In genomic region chr14:118180711-118181177, GRCm38 (mm10) we compare ENCODE assay signal across 8 mouse cellular contexts. TPM values are rescaled to one million over a fixed set of nuclear protein-coding genes. Genes with fewer than 3 reads are reported as not detected.
DNase-seq lines count a peak whose midpoint lies in the region; ATAC-seq and TF ChIP-seq lines count a peak whose summit lies in the region.

No protein-coding gene starts in this region.

- peaks cover 4 to 7% of the 10 kb centered on the region in 2 experiments; a peak in 3 of 4 replicates for H3K4me1 ChIP-seq in ES-E14 (ENCODE audit: control insufficient read depth in 2 of 2, insufficient read depth in 2 of 2, low read length in 2 of 2, poor library complexity in 1 of 2)
- H3K4me1 ChIP-seq in embryonic facial prominence, embryonic 14.5 days (ENCODE audit: control insufficient read depth, insufficient read depth, low read length), result no peaks in the 10 kb centered on the region
- no peaks in the 10 kb centered on the region for H3K4me1 ChIP-seq in heart, embryonic 15.5 days (replicated peaks)
- H3K4me1 ChIP-seq in lung, embryonic 15.5 days, result peaks cover 3% of the 10 kb centered on the region; the same call in 1 of the 2 replicates
- no peaks in the 10 kb centered on the region for H3K4me1 ChIP-seq in olfactory bulb, adult 2 months (ENCODE audit: control insufficient read depth, insufficient read depth, low read length)

- no peaks in the 10 kb centered on the region for H3K9me3 ChIP-seq in ES-E14 (ENCODE audit: control insufficient read depth, insufficient read depth, low read depth, low read length)
- no peaks in the 10 kb centered on the region for H3K9me3 ChIP-seq in embryonic facial prominence, embryonic 14.5 days (ENCODE audit: control insufficient read depth, low read length)
- no peaks in the 10 kb centered on the region for H3K9me3 ChIP-seq in heart, embryonic 15.5 days (replicated peaks)
- no peaks in the 10 kb centered on the region for H3K9me3 ChIP-seq in lung, embryonic 15.5 days

- TF ChIP-seq POLR2A in olfactory bulb, adult 2 months (IDR thresholded peaks at IDR 0.05; ENCODE audit: insufficient read depth, low read depth, low read length), result no peak

- no peaks in the 10 kb centered on the region for H3K27me3 ChIP-seq in embryonic facial prominence, embryonic 14.5 days (replicated peaks; ENCODE audit: control insufficient read depth, insufficient read depth, low read length)
- H3K27me3 ChIP-seq in heart, embryonic 15.5 days, result no peaks in the 10 kb centered on the region
- H3K27me3 ChIP-seq in lung, embryonic 15.5 days, result no peaks in the 10 kb centered on the region

- no peak overlapping the region; the same call in 1 of the 2 replicates for H3K9ac ChIP-seq in ES-E14 (ENCODE audit: insufficient read depth, low read depth, low read length, poor library complexity, severe bottlenecking)
- H3K9ac ChIP-seq in embryonic facial prominence, embryonic 14.5 days (ENCODE audit: low read depth, low read length), result peak overlapping the region; percentile 67
- H3K9ac ChIP-seq in heart, embryonic 15.5 days, result peak overlapping the region; percentile 63
- peak overlapping the region; percentile 34; the same call in 1 of the 2 replicates for H3K9ac ChIP-seq in lung, embryonic 15.5 days

- in situ Hi-C loops in ES-E14 (cut with MboI; ENCODE audit: low sequenced_read_pairs in 2 of 2, unreplicated experiment in 2 of 2), result no loop called here

- no peaks in the 10 kb centered on the region for H3K36me3 ChIP-seq in ES-E14 (ENCODE audit: control insufficient read depth, insufficient read depth, low read length, poor library complexity, severe bottlenecking)
- H3K36me3 ChIP-seq in embryonic facial prominence, embryonic 14.5 days (ENCODE audit: control insufficient read depth, insufficient read depth, low read length), result no peaks in the 10 kb centered on the region
- H3K36me3 ChIP-seq in heart, embryonic 15.5 days, result no peaks in the 10 kb centered on the region
- H3K36me3 ChIP-seq in lung, embryonic 15.5 days, result no peaks in the 10 kb centered on the region

- no peak for TF ChIP-seq CTCF in olfactory bulb, adult 2 months (IDR thresholded peaks at IDR 0.05; ENCODE audit: insufficient read depth, low read depth, low read length)

- no peak overlapping the region; the same call in 1 of the 2 replicates for H3K27ac ChIP-seq in ES-E14 (ENCODE audit: insufficient read depth, low read depth, low read length, poor library complexity, severe bottlenecking)
- H3K27ac ChIP-seq in embryonic facial prominence, embryonic 14.5 days (replicated peaks; ENCODE audit: low read depth, low read length), result peak overlapping the region; percentile 76
- H3K27ac ChIP-seq in heart, embryonic 15.5 days, result peak overlapping the region; percentile 81
- peak overlapping the region; percentile 79 for H3K27ac ChIP-seq in lung, embryonic 15.5 days
- no peak overlapping the region for H3K27ac ChIP-seq in olfactory bulb, adult 2 months (ENCODE audit: insufficient read depth, low read depth, low read length)

- peak overlapping the region; percentile 69 for H3K4me2 ChIP-seq in embryonic facial prominence, embryonic 14.5 days (ENCODE audit: low read depth, low read length)
- H3K4me2 ChIP-seq in heart, embryonic 15.5 days, result peak overlapping the region; percentile 74
- H3K4me2 ChIP-seq in lung, embryonic 15.5 days, result peak overlapping the region; percentile 83

- DNase-seq in ES-E14 (ENCODE audit: low read depth, low spot score), result no peak
- DNase-seq in adrenal gland, postnatal 25 days, result peak; percentile 50
- peak; percentile 77 for DNase-seq in embryonic facial prominence, embryonic 14.5 days (ENCODE audit: low spot score)
- DNase-seq in kidney, postnatal 14 days, result peak; percentile 61
- DNase-seq in urinary bladder, postnatal 4 days (ENCODE audit: low spot score in 2 of 2), result no peak

- 4% methylated on average over 10 of the region's 10 CpGs for WGBS in embryonic facial prominence, embryonic 14.5 days
- 5% methylated on average over 10 of the region's 10 CpGs for WGBS in heart, embryonic 15.5 days
- 3% methylated on average over 10 of the region's 10 CpGs for WGBS in lung, embryonic 15.5 days
- 14% methylated on average over 10 of the region's 10 CpGs for WGBS in olfactory bulb, adult 2 months

- ATAC-seq in embryonic facial prominence, embryonic 14.5 days (ENCODE audit: low read depth), result peak; percentile 77
- ATAC-seq in heart, embryonic 15.5 days (replicated peaks; ENCODE audit: insufficient number of reproducible peaks, insufficient read depth, low FRiP score, low read depth), result peak; percentile 78
- peak; percentile 76; the same call in 1 of the 2 replicates for ATAC-seq in lung, embryonic 15.5 days (ENCODE audit: borderline replicate concordance, extremely low read depth, low FRiP score, low TSS enrichment)

- peak overlapping the region; percentile 58 to 62; a peak in 3 of 4 replicates for H3K4me3 ChIP-seq in ES-E14 (ENCODE audit: insufficient read depth in 1 of 2, low read depth in 1 of 2, low read length in 2 of 2, poor library complexity in 1 of 2, severe bottlenecking in 1 of 2)
- H3K4me3 ChIP-seq in embryonic facial prominence, embryonic 14.5 days (ENCODE audit: low read depth, low read length), result peak overlapping the region; percentile 51
- H3K4me3 ChIP-seq in heart, embryonic 15.5 days, result peak overlapping the region; percentile 66
- peak overlapping the region; percentile 51 for H3K4me3 ChIP-seq in lung, embryonic 15.5 days
- peak overlapping the region; percentile 47 for H3K4me3 ChIP-seq in olfactory bulb, adult 2 months (ENCODE audit: insufficient read depth, low read depth, low read length)

TF ChIP-seq in ES-E14, 5 proteins besides CTCF, POLR2A, EP300 and RAD21:
- no peak for TF ChIP-seq ZC3H11A (IDR thresholded peaks at IDR 0.05; ENCODE audit: borderline replicate concordance, low read depth, low read length)
- no peak for TF ChIP-seq CHD2 (IDR thresholded peaks at IDR 0.05; ENCODE audit: low read depth, low read length)
- no peak for TF ChIP-seq ZNF384 (IDR thresholded peaks at IDR 0.05; ENCODE audit: low read depth, low read length)
- no peak for TF ChIP-seq MAFK (IDR thresholded peaks at IDR 0.05; ENCODE audit: insufficient read depth, low read depth, low read length)
- no peak for TF ChIP-seq HCFC1 (IDR thresholded peaks at IDR 0.05; ENCODE audit: borderline replicate concordance, insufficient read depth, low read length)

RNA-seq across cellular contexts. Expression of gene Gpr180, which starts 43.8 kb away (rescaled TPM):
- 18.2 and 33.7 TPM in 2 replicates for total RNA-seq in ES-E14 (2012; rRNA removed)
- 25.0 and 29.5 TPM in 2 replicates for total RNA-seq in adrenal gland, postnatal 25 days (2021)
- polyA plus RNA-seq in embryonic facial prominence, embryonic 14.5 days (2014; fragmentation: Nextera tagmentation; extraction: Ambion mirVana), result 91.1 and 92.9 TPM in 2 replicates
- 35.8 and 43.7 TPM in 2 replicates for polyA plus RNA-seq in heart, embryonic 15.5 days (2015; fragmentation: Nextera tagmentation; extraction: Ambion mirVana)
- polyA plus RNA-seq in lung, embryonic 15.5 days (2015; fragmentation: Nextera tagmentation; extraction: Ambion mirVana), result 60.6 and 60.8 TPM in 2 replicates
- polyA plus RNA-seq in olfactory bulb, adult 2 months (2012; ENCODE audit: insufficient read depth, insufficient read length, low replicate concordance, missing spikeins), result not detected in 2 replicates

RNA-seq across cellular contexts. Expression of gene Tgds, which starts 48.2 kb away (rescaled TPM):
- 3.4 and 5.0 TPM in 2 replicates for total RNA-seq in ES-E14 (2012; rRNA removed)
- total RNA-seq in adrenal gland, postnatal 25 days (2021), result 22.2 and 26.8 TPM in 2 replicates
- polyA plus RNA-seq in embryonic facial prominence, embryonic 14.5 days (2014; fragmentation: Nextera tagmentation; extraction: Ambion mirVana), result 38.3 and 42.0 TPM in 2 replicates
- 25.7 and 25.8 TPM in 2 replicates for polyA plus RNA-seq in heart, embryonic 15.5 days (2015; fragmentation: Nextera tagmentation; extraction: Ambion mirVana)
- 35.5 and 35.7 TPM in 2 replicates for polyA plus RNA-seq in lung, embryonic 15.5 days (2015; fragmentation: Nextera tagmentation; extraction: Ambion mirVana)
- polyA plus RNA-seq in olfactory bulb, adult 2 months (2012; ENCODE audit: insufficient read depth, insufficient read length, low replicate concordance, missing spikeins), result not detected in 2 replicates

RNA-seq across cellular contexts. Expression of gene Sox21, which starts 56.1 kb away (rescaled TPM):
- total RNA-seq in ES-E14 (2012; rRNA removed), result 0.94 and 1.8 TPM in 2 replicates
- total RNA-seq in adrenal gland, postnatal 25 days (2021), result not detected in 2 replicates
- 2.2 and 2.7 TPM in 2 replicates for polyA plus RNA-seq in embryonic facial prominence, embryonic 14.5 days (2014; fragmentation: Nextera tagmentation; extraction: Ambion mirVana)
- polyA plus RNA-seq in heart, embryonic 15.5 days (2015; fragmentation: Nextera tagmentation; extraction: Ambion mirVana), result 0.27 TPM in 1 of 2 replicates, not detected in the other
- 0.72 and 0.96 TPM in 2 replicates for polyA plus RNA-seq in lung, embryonic 15.5 days (2015; fragmentation: Nextera tagmentation; extraction: Ambion mirVana)
- polyA plus RNA-seq in olfactory bulb, adult 2 months (2012; ENCODE audit: insufficient read depth, insufficient read length, low replicate concordance, missing spikeins), result not detected in 2 replicates

Comparison
In these comparisons a context has a peak if more than half of its experiments do, and no peak if none do; other contexts are left out.
1. DNase-seq: peak in adrenal gland, postnatal 25 days (single experiment), embryonic facial prominence, embryonic 14.5 days (single experiment) and kidney, postnatal 14 days (single experiment); none in ES-E14 (single experiment) and urinary bladder, postnatal 4 days (0 of 2).
2. H3K27ac ChIP-seq: peak in embryonic facial prominence, embryonic 14.5 days (single experiment), heart, embryonic 15.5 days (single experiment) and lung, embryonic 15.5 days (single experiment); none in ES-E14 (single experiment) and olfactory bulb, adult 2 months (single experiment).
3. RNA of gene Gpr180, which starts 43.8 kb away (polyA plus RNA-seq): 91.1 to 92.9 TPM in embryonic facial prominence, embryonic 14.5 days, 60.6 to 60.8 TPM in lung, embryonic 15.5 days and 35.8 to 43.7 TPM in heart, embryonic 15.5 days; not detected in olfactory bulb, adult 2 months; every median in the first group is over 10 times any median in the second.
4. RNA of gene Tgds, which starts 48.2 kb away (polyA plus RNA-seq): 38.3 to 42.0 TPM in embryonic facial prominence, embryonic 14.5 days, 35.5 to 35.7 TPM in lung, embryonic 15.5 days and 25.7 to 25.8 TPM in heart, embryonic 15.5 days; not detected in olfactory bulb, adult 2 months; every median in the first group is over 10 times any median in the second.
5. Peak in every context shown above with its lines, with median percentiles within 50 percentile points of each other: H3K4me3 ChIP-seq, ATAC-seq and H3K4me2 ChIP-seq.